Mouse (Mus musculus) heart, adult 2 months (tissue): ENCODE measurements around the gene Atox1.

ENCODE experiments used
- CTCF ChIP-seq: fragments of 200-600 bp; IDR thresholded peaks from 2 replicates; pipeline ENCODE4 v1.8.1; 2022; ENCODE audit warnings: antibody characterized with exemption, mild to moderate bottlenecking, moderate library complexity
- POLR2A ChIP-seq: fragments of 200-500 bp; IDR thresholded peaks from 2 replicates; pipeline ENCODE4 v1.6.1; 2011; ENCODE audit warnings: mild to moderate bottlenecking, low read depth, low read length, control low read depth; ENCODE audit not compliant: insufficient read depth

DNA sequence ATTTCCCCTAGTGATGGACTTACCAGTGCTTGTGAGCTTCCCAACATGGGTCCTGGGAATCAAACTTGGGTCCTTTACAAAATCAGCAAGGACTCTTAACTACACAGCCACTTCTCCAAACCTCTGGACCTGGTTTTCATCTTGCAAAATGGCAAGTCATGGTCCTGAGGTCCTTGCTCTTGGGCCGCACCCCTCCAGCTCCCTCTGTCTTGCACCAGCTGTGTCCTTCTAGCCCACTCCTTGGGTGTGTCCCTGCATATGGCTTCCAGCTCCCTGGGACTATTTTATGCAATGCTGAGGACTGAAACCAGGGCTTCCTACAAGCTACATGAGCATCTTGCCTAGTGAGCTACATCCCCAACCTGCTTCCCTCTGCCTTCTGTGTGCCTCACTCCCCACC lies 38.1 kb downstream of the Atox1 start, which contains the start of gene Sparc:
- TF ChIP-seq CTCF (no peak), POLR2A (no peak)
